Mouse (Mus musculus) CH12.LX (cell line): ENCODE measurements around the gene Gadd45gip1.

Experiments
- CTCF ChIP-seq, 2 experiments: IDR thresholded peaks in 1 of 2; conservative IDR thresholded peaks in 1 of 2; 2 replicates each; pipeline ENCODE4 v1.5.1; 2011 to 2012; ENCODE audit warnings: low read depth in 2 of 2, low read length in 2 of 2, improper control_type of control experiment in 1 of 2, inconsistent platforms in 1 of 2, mild to moderate bottlenecking in 1 of 2, moderate library complexity in 1 of 2
- MAFK ChIP-seq: IDR thresholded peaks from 2 replicates; pipeline ENCODE4 v1.6.1; 2011; ENCODE audit warnings: low read length, improper control_type of control experiment; ENCODE audit not compliant: insufficient replicate concordance
- USF1 ChIP-seq: IDR thresholded peaks from 2 replicates; pipeline ENCODE4 v1.6.1; 2014; ENCODE audit warnings: low read depth, mild to moderate bottlenecking, inconsistent platforms, low read length, improper control_type of control experiment

- TF ChIP-seq CTCF (conservative IDR thresholded peaks at IDR 0.05 in 1 of 2, IDR thresholded peaks at IDR 0.05 in 1 of 2; ENCODE audit: low read depth in 2 of 2, low read length in 2 of 2), result no peak
- TF ChIP-seq MAFK, result no peak
- no peak for TF ChIP-seq USF1
Measured at GRCm38 (mm10) chr8:84782680-84783079, 48.6 kb upstream of the Gadd45gip1 start.
